Mouse (Mus musculus): ENCODE measurements around the gene Abcb8. TPM values are rescaled to one million over a fixed set of nuclear protein-coding genes. Genes with fewer than 3 reads are reported as not detected.
A peak's percentile ranks its signal among the peaks of the same experiment; 100 is the strongest.

The Abcb8 gene
- polyA plus RNA-seq, 1 experiment from 2014 or later, result 35.6 TPM

GRCm38 (mm10) chr5:24374666-24375328, 18.7 kb upstream of the Abcb8 start:
- ATAC-seq (ENCODE audit: low read depth) (no peak), DNase-seq (ENCODE audit: low spot score) (no peak)
- Histone ChIP-seq H3K36me3 (ENCODE audit: control insufficient read depth, insufficient read depth, low read length) (no peaks in the 10 kb centered on the region), H3K4me1 (ENCODE audit: control insufficient read depth, insufficient read depth, low read length) (no peaks in the 10 kb centered on the region), H3K27ac (replicated peaks; ENCODE audit: low read depth, low read length) (no peak overlapping the region), H3K9ac (ENCODE audit: low read depth, low read length) (no peak overlapping the region), H3K27me3 (replicated peaks; ENCODE audit: control insufficient read depth, insufficient read depth, low read length) (no peaks in the 10 kb centered on the region), H3K4me3 (ENCODE audit: low read depth, low read length) (no peak overlapping the region), H3K4me2 (ENCODE audit: low read depth, low read length) (no peak overlapping the region), H3K9me3 (ENCODE audit: control insufficient read depth, low read length) (no peaks in the 10 kb centered on the region)
- 61% methylated on average over 7 of the region's 7 CpGs for WGBS

DNA sequence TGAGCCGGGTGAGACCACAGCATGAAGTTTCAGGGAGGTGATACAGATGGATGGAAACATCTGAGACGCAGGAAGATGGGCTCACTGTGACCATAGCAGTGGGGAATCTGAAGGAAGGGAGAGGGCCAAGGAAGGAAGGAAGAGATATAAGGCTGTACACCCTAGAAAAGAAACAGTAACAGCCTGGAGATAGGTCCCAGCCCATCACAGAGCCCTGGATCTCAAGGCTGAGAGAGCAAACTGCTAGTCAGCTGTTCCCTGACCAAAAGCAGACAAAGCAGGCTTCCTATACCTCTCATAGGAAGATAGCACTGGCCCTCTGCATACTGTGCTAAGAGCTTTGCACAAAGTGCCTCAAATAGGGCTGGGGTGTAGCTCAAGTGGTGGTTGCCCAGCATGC, 14.8 kb upstream of the Abcb8 start:
- no peaks in the 10 kb centered on the region for H3K9me3 ChIP-seq (ENCODE audit: control insufficient read depth, low read length)
- H3K4me2 ChIP-seq (ENCODE audit: low read depth, low read length), result no peak overlapping the region
- H3K4me3 ChIP-seq (ENCODE audit: low read depth, low read length), result no peak overlapping the region
- H3K9ac ChIP-seq (ENCODE audit: low read depth, low read length), result no peak overlapping the region
- no peaks in the 10 kb centered on the region for H3K27me3 ChIP-seq (replicated peaks; ENCODE audit: control insufficient read depth, insufficient read depth, low read length)
- ATAC-seq (ENCODE audit: low read depth) (no peak), DNase-seq (ENCODE audit: low spot score) (no peak)
- no peak overlapping the region for H3K27ac ChIP-seq (replicated peaks; ENCODE audit: low read depth, low read length)
- WGBS, result 72% methylated on average over 2 of the region's 2 CpGs
- no peaks in the 10 kb centered on the region for H3K36me3 ChIP-seq (ENCODE audit: control insufficient read depth, insufficient read depth, low read length)
- peaks cover under 1% of the 10 kb centered on the region; the same call in 1 of the 2 replicates for H3K4me1 ChIP-seq (ENCODE audit: control insufficient read depth, insufficient read depth, low read length)

DNA sequence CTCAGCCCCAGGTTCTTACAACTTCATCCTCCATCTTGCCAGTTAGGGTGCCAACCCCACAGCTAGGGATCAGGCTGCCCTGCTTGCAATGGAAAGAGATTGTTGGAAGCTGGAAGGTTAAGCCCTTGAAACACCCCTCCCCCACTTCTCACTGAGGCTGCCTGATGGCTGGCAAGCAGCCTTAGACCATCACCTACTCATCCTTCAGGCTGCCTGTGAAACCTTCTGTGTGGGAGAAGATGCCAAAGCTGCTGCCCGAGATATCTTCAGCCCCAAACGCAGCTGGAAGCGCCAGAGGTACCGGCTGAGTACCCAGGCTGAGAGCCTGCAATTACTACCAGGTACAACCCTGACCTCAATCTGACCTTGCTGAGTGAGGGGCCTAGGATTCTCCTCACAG, 14.0 kb upstream of the Abcb8 start:
- Histone ChIP-seq H3K4me3 (ENCODE audit: low read depth, low read length) (no peak overlapping the region), H3K27me3 (replicated peaks; ENCODE audit: control insufficient read depth, insufficient read depth, low read length) (no peaks in the 10 kb centered on the region), H3K9me3 (ENCODE audit: control insufficient read depth, low read length) (no peaks in the 10 kb centered on the region), H3K4me2 (ENCODE audit: low read depth, low read length) (no peak overlapping the region), H3K36me3 (ENCODE audit: control insufficient read depth, insufficient read depth, low read length) (no peaks in the 10 kb centered on the region), H3K27ac (replicated peaks; ENCODE audit: low read depth, low read length) (no peak overlapping the region), H3K9ac (ENCODE audit: low read depth, low read length) (no peak overlapping the region), H3K4me1 (ENCODE audit: control insufficient read depth, insufficient read depth, low read length) (peaks cover 6% of the 10 kb centered on the region)
- WGBS, result 71% methylated on average over 4 of the region's 4 CpGs
- ATAC-seq (ENCODE audit: low read depth), result no peak
- DNase-seq (ENCODE audit: low spot score), result no peak

- DNase-seq (ENCODE audit: low spot score), result no peak
- Histone ChIP-seq H3K36me3 (ENCODE audit: control insufficient read depth, insufficient read depth, low read length) (no peaks in the 10 kb centered on the region), H3K27me3 (replicated peaks; ENCODE audit: control insufficient read depth, insufficient read depth, low read length) (0 out of 2 replicates have a peak, but pooled peaks cover 4% of the 10 kb centered on the region), H3K27ac (replicated peaks; ENCODE audit: low read depth, low read length) (no peak overlapping the region), H3K4me2 (ENCODE audit: low read depth, low read length) (no peak overlapping the region), H3K9ac (ENCODE audit: low read depth, low read length) (no peak overlapping the region), H3K4me1 (ENCODE audit: control insufficient read depth, insufficient read depth, low read length) (peaks cover 7% of the 10 kb centered on the region), H3K9me3 (ENCODE audit: control insufficient read depth, low read length) (no peaks in the 10 kb centered on the region), H3K4me3 (ENCODE audit: low read depth, low read length) (no peak overlapping the region)
- ATAC-seq (ENCODE audit: low read depth), result no peak
- WGBS, result 89% methylated on average over 4 of the region's 4 CpGs
Measured at GRCm38 (mm10) chr5:24380499-24380898, 13.0 kb upstream of the Abcb8 start.

- Histone ChIP-seq H3K4me3 (ENCODE audit: low read depth, low read length) (no peak overlapping the region), H3K27ac (replicated peaks; ENCODE audit: low read depth, low read length) (no peak overlapping the region), H3K36me3 (ENCODE audit: control insufficient read depth, insufficient read depth, low read length) (no peaks in the 10 kb centered on the region), H3K4me1 (ENCODE audit: control insufficient read depth, insufficient read depth, low read length) (peaks cover 7% of the 10 kb centered on the region), H3K4me2 (ENCODE audit: low read depth, low read length) (no peak overlapping the region), H3K27me3 (replicated peaks; ENCODE audit: control insufficient read depth, insufficient read depth, low read length) (peaks cover 12% of the 10 kb centered on the region), H3K9ac (ENCODE audit: low read depth, low read length) (no peak overlapping the region), H3K9me3 (ENCODE audit: control insufficient read depth, low read length) (no peaks in the 10 kb centered on the region)
- 80% methylated on average over 5 of the region's 6 CpGs for WGBS
- DNase-seq (ENCODE audit: low spot score), result no peak
- no peak for ATAC-seq (ENCODE audit: low read depth)
Measured at GRCm38 (mm10) chr5:24381486-24381885, 12.0 kb upstream of the Abcb8 start.

DNA sequence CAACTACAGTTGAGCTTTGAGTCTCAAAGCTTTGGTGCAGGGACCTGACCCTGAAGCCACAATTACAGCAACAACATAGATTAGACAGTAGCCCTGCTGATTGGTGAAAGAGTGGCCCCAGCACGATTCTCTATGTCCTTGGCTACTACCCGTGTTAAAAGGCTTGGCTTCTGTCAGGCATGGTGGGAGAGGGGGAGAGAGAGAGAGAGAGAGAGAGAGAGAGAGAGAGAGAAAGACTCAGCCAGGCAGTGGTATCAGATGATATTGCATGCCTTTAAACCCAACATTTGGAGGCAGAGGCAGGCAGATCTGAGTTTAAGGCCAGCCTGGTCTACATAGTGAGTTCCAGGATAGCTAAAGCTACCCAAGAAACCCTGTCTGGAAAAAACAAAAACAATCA, 11.5 kb upstream of the Abcb8 start:
- H3K36me3 ChIP-seq (ENCODE audit: control insufficient read depth, insufficient read depth, low read length), result no peaks in the 10 kb centered on the region
- H3K9ac ChIP-seq (ENCODE audit: low read depth, low read length), result no peak overlapping the region
- DNase-seq (ENCODE audit: low spot score) (no peak), ATAC-seq (ENCODE audit: low read depth) (no peak)
- H3K4me1 ChIP-seq (ENCODE audit: control insufficient read depth, insufficient read depth, low read length), result peaks cover 7% of the 10 kb centered on the region
- 55% methylated on average over 2 of the region's 2 CpGs for WGBS
- no peak overlapping the region for H3K4me2 ChIP-seq (ENCODE audit: low read depth, low read length)
- no peak overlapping the region for H3K4me3 ChIP-seq (ENCODE audit: low read depth, low read length)
- H3K27me3 ChIP-seq (replicated peaks; ENCODE audit: control insufficient read depth, insufficient read depth, low read length), result peaks cover 17% of the 10 kb centered on the region
- no peak overlapping the region for H3K27ac ChIP-seq (replicated peaks; ENCODE audit: low read depth, low read length)
- no peaks in the 10 kb centered on the region for H3K9me3 ChIP-seq (ENCODE audit: control insufficient read depth, low read length)

DNA sequence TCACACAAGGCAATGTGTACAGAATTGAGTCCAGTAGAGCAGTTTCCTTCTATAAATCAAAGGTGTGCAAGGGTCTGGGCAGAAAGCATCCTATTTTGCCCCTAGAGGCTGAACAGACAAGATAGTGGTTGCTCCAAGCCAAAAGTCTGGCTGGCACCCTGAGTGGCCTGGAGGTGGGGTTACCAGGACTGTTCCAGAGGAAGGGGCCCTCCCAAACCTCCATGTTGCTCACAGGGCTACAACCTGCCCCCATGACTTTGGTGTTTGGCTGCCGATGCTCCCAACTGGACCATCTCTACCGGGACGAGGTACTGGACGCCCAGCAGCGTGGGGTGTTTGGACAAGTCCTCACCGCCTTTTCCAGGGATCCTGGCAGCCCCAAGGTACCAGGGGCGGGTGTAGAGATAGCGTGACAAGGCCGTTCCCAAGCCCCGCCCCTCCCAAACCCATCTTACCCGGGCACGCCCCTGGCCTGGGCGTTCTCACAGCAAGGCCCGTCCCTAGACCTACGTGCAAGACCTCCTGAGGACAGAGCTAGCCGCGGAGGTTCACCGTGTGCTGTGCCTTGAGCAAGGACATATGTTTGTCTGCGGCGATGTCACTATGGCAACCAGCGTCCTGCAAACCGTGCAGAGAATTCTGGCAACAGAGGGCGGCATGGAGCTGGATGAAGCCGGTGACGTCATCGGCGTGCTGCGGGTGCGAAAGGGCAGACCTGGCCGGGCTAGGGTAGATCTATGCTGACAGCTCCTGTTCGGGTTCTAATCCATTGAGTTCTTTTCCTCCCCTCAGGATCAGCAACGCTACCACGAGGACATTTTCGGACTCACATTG, 10.2 kb upstream of the Abcb8 start:
- Histone ChIP-seq H3K9ac (ENCODE audit: low read depth, low read length) (peak overlapping the region; percentile 63), H3K36me3 (ENCODE audit: control insufficient read depth, insufficient read depth, low read length) (no peaks in the 10 kb centered on the region), H3K27ac (replicated peaks; ENCODE audit: low read depth, low read length) (no peak overlapping the region), H3K9me3 (ENCODE audit: control insufficient read depth, low read length) (no peaks in the 10 kb centered on the region), H3K27me3 (replicated peaks; ENCODE audit: control insufficient read depth, insufficient read depth, low read length) (peaks cover 29% of the 10 kb centered on the region), H3K4me1 (ENCODE audit: control insufficient read depth, insufficient read depth, low read length) (peaks cover 12% of the 10 kb centered on the region), H3K4me3 (ENCODE audit: low read depth, low read length) (peak overlapping the region; percentile 50), H3K4me2 (ENCODE audit: low read depth, low read length) (peak overlapping the region; percentile 73)
- DNase-seq (ENCODE audit: low spot score) (peak; percentile 96), ATAC-seq (ENCODE audit: low read depth) (peak; percentile 80)
- WGBS, result 3% methylated on average over 24 of the region's 34 CpGs

DNA sequence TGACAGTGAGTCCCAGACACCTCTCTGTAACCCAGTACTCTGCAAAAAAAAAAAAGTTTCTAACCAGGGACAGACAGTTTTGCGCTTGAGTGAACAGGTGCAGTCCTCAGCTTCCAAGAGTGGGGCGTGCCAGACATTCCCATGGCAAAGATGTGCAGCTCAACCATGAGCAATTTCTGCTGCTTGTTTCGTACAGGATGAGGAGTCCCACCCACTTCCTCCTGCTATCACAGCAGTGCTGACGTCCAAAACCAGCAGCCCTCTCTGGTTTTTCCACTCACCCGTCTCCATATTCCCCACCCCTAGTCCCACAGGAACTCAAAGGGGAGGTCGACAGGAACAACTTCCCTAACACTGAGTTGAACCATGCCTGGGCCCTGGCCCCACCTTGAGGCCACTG, 9.1 kb upstream of the Abcb8 start:
- ATAC-seq (ENCODE audit: low read depth), result no peak
- peaks cover 41% of the 10 kb centered on the region for H3K27me3 ChIP-seq (replicated peaks; ENCODE audit: control insufficient read depth, insufficient read depth, low read length)
- WGBS, result 50% methylated on average over 6 of the region's 6 CpGs

More for the DNA sequence above, 9.1 kb upstream of the Abcb8 start:
- peak; percentile 41 for DNase-seq (ENCODE audit: low spot score)
- no peak overlapping the region for H3K4me2 ChIP-seq (ENCODE audit: low read depth, low read length)
- H3K4me3 ChIP-seq (ENCODE audit: low read depth, low read length), result no peak overlapping the region
- H3K4me1 ChIP-seq (ENCODE audit: control insufficient read depth, insufficient read depth, low read length), result peaks cover 12% of the 10 kb centered on the region
- H3K36me3 ChIP-seq (ENCODE audit: control insufficient read depth, insufficient read depth, low read length), result no peaks in the 10 kb centered on the region
- no peaks in the 10 kb centered on the region for H3K9me3 ChIP-seq (ENCODE audit: control insufficient read depth, low read length)
- H3K9ac ChIP-seq (ENCODE audit: low read depth, low read length), result no peak overlapping the region
- no peak overlapping the region for H3K27ac ChIP-seq (replicated peaks; ENCODE audit: low read depth, low read length)

All from embryonic facial prominence, embryonic 14.5 days (tissue).